Mouse (Mus musculus) NIH3T3 (cell line): ENCODE results near the gene Ifit1.
"Not testable (repeated sequence)": the region's sequence is repeated elsewhere in the genome, so short reads cannot be mapped to it uniquely, and the experiment has no call there.

Experiments used
- DNase-seq: peaks from one replicate; pipeline ENCODE4 v3.0.0-alpha.2; 2012; ENCODE audit warnings: low read depth

Ifit1 gene

DNA sequence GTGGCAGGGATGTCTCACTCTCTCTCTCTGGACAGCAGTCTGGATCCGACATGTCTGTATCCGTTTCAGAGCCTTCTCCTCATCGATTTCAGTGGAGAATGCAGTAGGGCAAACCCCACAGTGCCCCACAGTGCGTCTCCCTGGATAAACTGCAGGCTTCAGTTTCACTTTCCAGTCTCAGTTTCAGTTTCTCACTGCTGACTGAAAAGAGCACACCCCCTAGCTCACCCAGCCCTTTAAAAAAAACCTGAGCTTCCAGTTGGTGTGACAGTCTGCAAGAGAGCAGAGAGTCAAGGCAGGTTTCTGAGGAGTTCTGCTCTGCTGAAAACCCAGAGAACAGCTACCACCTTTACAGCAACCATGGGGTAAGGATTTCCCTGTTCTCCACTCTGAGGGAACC is at the start of gene Ifit1, which contains the start of gene Ifit1bl2:
Ifit1 (plus strand) TSS at position 249 of the 400 bp plus-strand sequence.
Ifit1bl2 (minus strand) TSS at position 121 of the 400 bp plus-strand sequence.
- DNase-seq, result peak; percentile 75

GRCm38 (mm10) chr19:34593456-34593855 is 47.2 kb upstream of the Ifit1 start:
- DNase-seq, result no peak

- not testable (repeated sequence) for DNase-seq
Measured at GRCm38 (mm10) chr19:34594523-34594922, 46.1 kb upstream of the Ifit1 start.

DNA sequence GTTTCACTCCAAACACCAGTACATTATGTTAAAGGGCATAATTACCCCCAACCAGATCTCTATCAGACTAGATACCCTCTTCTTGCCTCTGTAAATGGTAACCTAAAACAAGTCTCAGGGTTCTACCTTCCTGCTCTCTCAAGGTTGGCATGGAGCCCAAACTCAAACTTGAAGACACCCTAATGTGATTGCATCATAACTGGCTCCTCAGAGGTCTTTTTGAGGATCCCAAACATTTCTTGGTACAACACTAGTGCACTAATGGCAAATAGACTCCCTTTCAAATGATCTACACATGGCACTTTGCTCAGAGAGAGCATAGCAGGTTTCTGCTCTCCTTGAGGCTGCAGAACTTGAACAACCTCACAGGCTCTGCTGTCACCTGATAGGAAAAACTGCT is 43.9 kb upstream of the Ifit1 start:
- DNase-seq, result peak; percentile 16

- DNase-seq, result peak; percentile 83
Measured at GRCm38 (mm10) chr19:34598341-34598740, 42.3 kb upstream of the Ifit1 start.

DNA sequence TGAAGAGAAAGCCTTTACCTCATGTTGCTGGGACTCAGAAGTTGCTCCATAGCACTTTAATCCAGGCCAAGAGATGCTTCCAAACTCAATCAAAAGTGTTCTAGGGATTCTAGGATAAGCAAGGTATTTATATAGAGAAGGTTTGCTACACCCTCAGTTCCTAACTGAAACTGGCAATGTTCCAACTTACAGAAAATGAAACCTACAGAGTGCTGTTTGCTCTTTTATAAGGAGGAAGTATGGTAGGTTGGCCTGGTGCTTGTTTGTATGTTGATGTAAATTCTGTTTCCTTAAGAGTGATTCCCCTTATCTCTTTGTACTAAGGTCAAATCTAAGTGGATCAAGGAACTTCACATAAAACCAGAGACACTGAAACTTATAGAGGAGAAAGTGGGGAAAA is 41.4 kb upstream of the Ifit1 start:
- DNase-seq, result not testable (repeated sequence)

- not testable (repeated sequence) for DNase-seq
Measured at GRCm38 (mm10) chr19:34601888-34602287, 38.8 kb upstream of the Ifit1 start, which contains the start of gene Ifit1bl1. Gene Ifit1bl1 (minus strand): TSS chr19:34601956.

- no peak for DNase-seq
Measured at GRCm38 (mm10) chr19:34605472-34605871, 35.2 kb upstream of the Ifit1 start.

GRCm38 (mm10) chr19:34607237-34608051 is 33.2 kb upstream of the Ifit1 start, which contains the start of gene Ifit3b:
Gene Ifit3b (plus strand): TSS chr19:34607970.
- peak; percentile 72 for DNase-seq

- DNase-seq, result not testable (repeated sequence)
Measured at GRCm38 (mm10) chr19:34610118-34610517, 30.6 kb upstream of the Ifit1 start.

DNA sequence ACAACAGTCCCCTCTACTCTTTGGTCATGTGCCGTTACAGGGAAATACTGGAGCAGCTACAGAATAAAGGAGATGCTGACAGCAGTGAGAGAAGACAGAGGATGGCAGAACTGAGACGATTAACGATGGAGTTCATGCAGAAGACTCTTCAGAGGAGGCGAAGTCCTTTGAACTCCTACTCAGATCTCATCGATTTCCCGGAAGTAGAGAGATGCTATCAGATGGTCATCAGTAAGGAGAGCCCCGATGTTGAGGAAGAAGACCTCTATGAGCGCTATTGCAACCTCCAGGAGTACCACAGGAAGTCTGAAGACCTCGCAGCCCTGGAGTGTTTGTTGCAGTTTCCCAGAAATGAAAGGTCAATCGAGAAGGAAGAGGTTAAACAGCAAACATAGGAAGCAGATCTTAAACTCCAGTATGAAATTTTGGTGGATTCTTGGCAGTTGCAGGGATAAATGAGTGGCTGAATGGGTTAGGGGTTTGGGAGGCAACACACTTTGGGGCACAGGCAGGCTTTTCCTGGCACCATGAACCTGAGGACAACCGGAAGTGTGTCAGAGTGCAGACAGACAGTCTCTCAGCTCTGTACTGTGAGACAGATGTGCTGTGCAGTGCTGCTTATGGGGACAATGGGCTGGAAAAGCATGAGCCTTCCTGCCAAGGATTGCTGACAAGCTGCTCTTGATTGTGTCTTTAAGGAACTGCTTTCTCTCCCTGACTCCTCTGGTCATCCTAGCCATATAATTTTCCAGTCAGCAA is 28.2 kb upstream of the Ifit1 start:
- not testable (repeated sequence) for DNase-seq

- DNase-seq, result no peak
Measured at GRCm38 (mm10) chr19:34620871-34621270, 19.8 kb upstream of the Ifit1 start.

- DNase-seq, result no peak
Measured at GRCm38 (mm10) chr19:34623781-34624180, 16.9 kb upstream of the Ifit1 start.

GRCm38 (mm10) chr19:34624663-34625062 is 16.0 kb upstream of the Ifit1 start:
- DNase-seq, result no peak

- DNase-seq, result no peak
Measured at GRCm38 (mm10) chr19:34627496-34627895, 13.2 kb upstream of the Ifit1 start.

GRCm38 (mm10) chr19:34631487-34631886 is 9.2 kb upstream of the Ifit1 start:
- no peak for DNase-seq

GRCm38 (mm10) chr19:34633484-34633883 is 7.2 kb upstream of the Ifit1 start:
- no peak for DNase-seq

DNA sequence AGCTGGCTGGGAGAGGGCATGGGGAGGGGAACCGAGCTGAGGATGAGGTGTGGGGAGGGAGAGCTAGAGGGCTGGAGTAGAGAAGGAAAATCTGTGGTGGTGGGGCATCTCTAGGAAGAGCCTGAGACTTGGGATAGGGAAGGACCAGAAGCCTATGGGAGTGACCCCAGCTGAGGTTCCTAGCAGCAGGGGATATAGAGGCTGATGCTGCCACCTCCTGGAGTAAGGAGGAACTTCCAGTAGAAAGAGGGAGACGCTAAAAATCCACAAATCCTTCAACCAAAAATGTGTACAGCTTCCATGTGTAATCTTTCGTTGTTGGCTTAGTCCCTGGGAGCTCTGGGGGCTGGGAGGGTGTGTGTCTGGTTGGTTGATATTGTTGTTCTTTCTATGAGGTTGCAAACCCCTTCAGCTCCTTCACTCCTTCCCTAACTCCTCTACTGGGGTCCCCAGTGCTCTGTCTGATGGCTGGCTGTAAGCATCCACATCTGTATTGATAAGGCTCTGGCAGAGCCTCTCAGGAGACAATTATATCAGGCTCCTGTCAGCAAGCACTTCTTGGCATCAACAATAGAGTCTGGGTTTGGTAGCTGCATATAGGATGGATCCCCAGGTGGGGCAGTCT is 3.6 kb upstream of the Ifit1 start:
- peak; percentile 89 for DNase-seq

DNA sequence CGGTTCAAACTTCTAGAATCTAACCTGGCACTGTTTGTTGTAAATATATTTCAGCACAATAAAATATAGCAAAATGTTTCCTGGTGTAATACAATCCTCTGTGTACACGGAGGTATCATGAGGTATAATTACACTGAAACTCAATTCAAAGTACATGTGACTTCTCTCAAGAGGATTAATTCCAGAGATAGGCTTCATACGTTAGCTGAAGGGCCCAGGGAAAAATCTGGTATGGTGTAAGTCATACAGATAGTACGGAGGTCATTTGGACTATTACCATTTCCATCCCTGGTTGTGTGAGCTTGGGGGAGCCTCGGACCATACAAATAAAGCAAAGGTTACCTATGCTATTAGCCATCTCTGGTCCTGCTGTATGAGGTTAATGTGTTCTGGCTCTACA is 1.9 kb downstream of the Ifit1 start:
- DNase-seq, result no peak

- not testable (repeated sequence) for DNase-seq
Measured at GRCm38 (mm10) chr19:34647630-34648029, 7.0 kb downstream of the Ifit1 start.

DNA sequence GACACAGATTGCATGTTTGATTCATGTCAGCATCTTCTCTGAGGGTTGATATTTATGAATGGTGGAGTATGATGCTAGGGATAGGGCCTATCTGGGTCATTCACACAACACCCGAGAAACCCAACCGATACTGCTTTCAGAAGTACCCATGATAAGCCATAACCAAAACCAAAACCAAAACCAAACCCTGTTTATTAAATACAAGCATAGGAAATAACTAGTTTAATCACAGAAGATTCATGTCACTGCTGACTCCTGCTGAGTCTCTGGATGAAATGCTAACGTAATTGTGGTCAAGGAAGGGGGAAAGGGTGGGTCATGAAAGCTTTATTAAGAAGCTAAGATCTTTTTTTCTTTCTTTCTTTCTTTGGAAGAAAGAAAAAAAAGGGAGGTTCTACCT is 9.6 kb downstream of the Ifit1 start:
- DNase-seq, result no peak

GRCm38 (mm10) chr19:34650997-34651396 is 10.3 kb downstream of the Ifit1 start:
- DNase-seq, result no peak
